Mouse (Mus musculus) retina, adult 2 months (tissue): Measurements from ENCODE around the gene Ehmt2.
"Not testable (repeated sequence)": the region's sequence is repeated elsewhere in the genome, so short reads cannot be mapped to it uniquely, and the experiment has no call there.

ENCODE experiments used
- DNase-seq: peaks from one replicate; pipeline ENCODE4 v3.0.0-alpha.2; 2012; ENCODE audit warnings: low read depth, low spot score

Ehmt2 gene

DNA sequence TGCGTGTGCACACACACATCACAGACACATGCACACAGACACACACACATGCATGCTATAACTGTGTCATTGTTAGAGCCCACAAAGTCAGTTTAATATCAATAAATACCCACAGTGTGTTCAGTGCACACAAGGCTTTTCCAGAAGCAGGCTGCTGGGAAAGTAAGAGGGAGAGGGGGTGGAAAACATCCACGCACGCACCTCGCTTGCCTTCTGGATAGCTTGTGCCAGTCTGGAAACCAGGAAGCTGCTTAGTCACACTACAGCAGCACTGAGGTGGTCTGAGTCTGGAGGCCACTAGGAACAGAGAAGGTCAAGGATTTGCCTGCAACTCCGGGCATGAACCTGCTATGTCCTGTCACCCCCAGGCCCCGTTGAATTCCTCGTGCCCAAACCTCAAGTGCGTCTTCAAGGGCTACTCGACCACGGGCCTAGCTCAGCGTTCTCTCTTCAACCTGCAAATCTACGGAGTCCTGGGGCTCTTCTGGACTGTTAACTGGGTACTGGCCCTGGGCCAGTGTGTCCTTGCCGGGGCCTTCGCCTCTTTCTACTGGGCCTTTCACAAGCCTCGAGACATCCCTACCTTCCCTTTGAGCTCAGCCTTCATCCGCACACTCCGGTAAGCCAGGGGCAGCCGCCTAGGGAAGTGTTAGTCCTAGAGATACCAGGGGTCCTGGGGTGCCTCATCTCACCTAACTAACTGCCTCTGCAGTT, 29.2 kb downstream of the Ehmt2 start:
- no peak for DNase-seq

GRCm38 (mm10) chr17:34928841-34929240, 30.6 kb downstream of the Ehmt2 start:
- DNase-seq = no peak

GRCm38 (mm10) chr17:34931061-34931734, 32.9 kb downstream of the Ehmt2 start, which contains the start of gene Neu1:
Neu1 (plus strand) TSS chr17:34931253.
- DNase-seq = peak; percentile 94

GRCm38 (mm10) chr17:34931735-34932098, 33.4 kb downstream of the Ehmt2 start:
- no peak for DNase-seq

DNA sequence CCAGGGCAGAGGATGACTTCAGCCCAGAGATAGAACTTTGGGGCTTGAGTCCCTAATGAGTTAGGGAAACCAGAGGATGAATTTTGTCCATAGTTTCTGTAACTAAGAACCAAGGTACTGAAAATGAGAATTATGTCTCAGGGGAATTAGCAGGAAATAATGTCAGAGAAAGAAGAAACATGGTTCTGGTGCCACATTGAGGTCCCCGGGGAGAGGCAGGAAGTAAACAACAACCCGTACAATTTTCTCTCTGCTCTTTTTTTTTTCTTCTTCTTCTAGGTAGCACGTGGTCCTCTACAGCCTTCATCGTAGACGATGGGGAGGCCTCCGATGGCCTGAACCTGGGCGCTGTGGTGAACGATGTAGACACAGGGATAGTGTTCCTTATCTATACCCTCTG, 34.0 kb downstream of the Ehmt2 start:
- no peak for DNase-seq

GRCm38 (mm10) chr17:34934031-34934430, 35.8 kb downstream of the Ehmt2 start:
- no peak for DNase-seq

DNA sequence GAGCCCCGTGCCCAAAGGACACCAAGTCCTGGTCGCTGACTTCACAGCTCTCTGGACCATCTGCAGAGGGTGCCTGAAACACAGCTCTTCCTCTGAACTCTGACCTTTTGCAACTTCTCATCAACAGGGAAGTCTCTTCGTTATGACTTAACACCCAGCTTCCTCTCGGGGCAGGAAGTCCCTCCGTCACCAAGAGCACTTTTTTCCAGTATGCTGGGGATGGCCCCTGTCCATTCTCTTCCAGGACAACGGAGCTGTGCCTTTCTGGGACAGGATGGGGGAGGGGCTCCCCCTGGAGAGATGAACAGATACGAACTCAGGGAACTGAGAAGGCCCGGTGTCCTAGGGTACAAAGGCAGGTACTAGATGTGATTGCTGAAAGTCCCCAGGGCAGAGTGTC, 36.6 kb downstream of the Ehmt2 start:
- no peak for DNase-seq

GRCm38 (mm10) chr17:34937960-34938505, 39.8 kb downstream of the Ehmt2 start:
- DNase-seq = no peak

GRCm38 (mm10) chr17:34941344-34942041, 43.2 kb downstream of the Ehmt2 start:
- no peak for DNase-seq

DNA sequence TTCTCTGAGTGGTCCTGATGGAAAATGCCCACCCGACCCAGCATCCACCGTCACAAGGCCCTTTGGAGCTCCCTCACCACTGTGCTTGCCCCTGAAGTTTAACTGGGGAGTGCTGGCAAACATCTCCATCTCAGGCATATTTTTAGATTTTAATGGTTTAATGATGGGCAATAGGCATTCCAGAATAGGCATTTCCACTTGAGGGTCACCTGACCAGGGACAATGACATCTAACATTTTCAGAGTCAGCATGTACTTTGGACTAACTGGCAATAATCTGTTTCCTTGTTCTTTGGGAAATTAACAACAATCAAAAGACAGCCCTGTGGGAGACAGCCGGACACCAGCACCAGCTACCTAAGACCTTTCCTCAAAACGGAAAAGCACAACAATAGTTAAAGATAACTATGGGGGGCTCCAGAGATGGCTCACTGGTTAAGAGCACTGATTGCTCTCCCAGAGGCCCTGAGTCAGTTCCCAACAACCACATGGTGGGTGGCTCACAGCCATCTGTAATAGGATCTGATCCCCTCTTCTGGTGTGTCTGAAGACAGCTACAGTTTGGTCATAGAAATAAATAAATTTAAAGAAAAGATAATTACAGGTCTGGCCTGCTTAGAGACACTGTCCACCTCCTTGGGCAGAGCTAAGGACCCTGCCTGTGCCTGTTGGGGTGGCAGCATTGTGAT, 45.0 kb downstream of the Ehmt2 start:
- no peak for DNase-seq

DNA sequence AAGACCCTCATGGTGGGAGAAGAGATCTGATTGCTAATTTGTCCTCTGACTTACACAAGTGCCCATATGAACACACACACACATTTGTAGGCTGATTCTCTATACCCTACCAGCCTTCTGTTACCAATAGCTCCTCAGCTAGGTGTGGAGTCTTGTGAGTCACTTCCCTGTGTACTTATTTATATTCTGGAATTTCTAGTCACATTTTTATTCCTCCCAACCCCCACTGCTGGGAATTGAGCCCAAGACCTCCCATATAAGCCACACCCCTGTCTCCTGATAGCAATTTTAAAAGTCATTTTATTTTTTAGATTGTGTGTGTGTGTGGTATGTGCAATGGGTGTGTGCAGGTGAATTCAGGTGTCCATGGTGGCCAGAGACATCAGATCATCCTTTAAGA, 46.1 kb downstream of the Ehmt2 start:
- no peak for DNase-seq

DNA sequence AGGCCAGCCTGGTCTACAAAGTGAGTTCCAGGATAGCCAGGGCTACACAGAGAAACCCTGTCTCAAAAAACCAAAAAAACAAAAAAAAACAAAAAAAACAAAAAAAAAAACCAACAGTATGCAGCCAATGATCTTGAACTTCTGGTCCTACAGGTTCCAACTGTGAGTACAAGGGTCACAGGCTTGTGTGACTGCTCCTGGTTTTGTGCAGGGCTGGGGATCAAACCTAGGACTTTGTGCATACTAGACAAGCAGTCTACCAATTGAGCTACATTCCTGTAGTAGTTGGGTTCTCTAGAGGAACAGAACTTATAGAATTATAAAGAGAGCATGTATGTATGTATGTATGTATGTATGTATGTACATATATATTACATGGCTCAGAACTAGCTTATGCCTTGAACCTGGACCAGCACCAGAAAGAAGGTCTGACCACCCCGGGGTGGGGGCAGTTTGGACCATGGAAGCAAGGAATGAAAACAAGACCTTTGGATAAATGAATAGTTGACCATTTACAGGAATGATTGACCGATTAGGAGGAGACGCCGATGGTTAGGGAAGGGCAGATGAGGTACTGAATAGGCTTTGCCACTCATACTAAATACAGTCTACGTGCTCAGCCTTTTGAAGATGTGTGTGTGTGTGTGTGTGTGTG, 48.3 kb downstream of the Ehmt2 start:
- DNase-seq = no peak

DNA sequence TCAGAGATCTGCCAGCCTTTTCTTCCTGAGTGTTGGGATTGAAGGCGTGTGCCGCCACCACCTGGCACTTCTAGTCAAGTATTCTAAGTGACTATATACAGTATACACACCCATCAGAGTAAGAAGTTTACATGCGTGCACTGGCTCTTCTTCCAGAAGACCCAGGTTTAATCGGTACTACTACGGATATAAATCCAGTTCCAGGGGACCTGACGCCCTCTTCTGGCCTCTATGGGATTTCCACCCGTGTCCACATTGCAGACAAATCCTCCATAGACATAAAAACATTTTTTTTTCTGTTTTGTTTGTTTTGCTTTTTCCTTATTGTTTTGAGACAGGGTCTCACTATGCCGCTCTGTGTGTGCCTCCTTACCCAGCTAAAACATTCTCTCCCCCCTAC, 49.3 kb downstream of the Ehmt2 start:
- DNase-seq = no peak

DNA sequence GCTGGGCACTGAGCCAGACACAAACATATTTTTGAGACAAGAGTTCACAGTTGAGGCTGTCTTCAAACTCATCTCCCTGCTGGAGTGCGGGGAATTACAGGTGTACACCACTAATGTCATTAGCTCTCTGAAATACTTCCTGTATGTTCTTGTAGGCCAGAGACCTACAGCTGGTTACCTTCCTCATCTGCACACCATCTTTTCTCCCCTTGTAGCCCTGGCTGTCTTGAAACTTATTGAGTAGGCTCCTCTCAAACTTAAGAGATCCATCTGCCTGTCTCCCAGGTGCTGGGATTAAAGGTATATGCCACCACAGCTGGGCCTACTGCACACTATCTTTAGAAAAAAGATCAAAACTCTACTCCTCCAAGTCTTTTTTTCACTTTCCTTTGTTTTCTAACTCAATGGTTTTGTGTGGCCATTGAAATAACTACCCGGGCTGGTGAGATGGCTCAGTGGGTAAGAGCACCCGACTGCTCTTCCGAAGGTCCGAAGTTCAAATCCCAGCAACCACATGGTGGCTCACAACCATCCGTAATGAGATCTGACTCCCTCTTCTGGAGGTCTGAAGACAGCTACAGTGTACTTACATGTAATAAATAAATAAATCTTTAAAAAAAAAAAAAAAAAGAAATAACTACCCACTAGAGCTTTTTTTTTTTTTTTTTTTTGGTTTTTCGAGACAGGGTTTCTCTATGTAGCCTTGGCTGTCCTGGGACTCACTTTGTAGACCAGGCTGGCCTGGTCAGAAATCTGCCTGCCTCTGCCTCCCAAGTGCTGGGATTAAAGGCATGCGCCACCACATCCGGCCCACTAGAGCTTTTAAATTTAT, 50.7 kb downstream of the Ehmt2 start:
- DNase-seq = not testable (repeated sequence)

GRCm38 (mm10) chr17:34949553-34949969, 51.3 kb downstream of the Ehmt2 start:
- DNase-seq = no peak

DNA sequence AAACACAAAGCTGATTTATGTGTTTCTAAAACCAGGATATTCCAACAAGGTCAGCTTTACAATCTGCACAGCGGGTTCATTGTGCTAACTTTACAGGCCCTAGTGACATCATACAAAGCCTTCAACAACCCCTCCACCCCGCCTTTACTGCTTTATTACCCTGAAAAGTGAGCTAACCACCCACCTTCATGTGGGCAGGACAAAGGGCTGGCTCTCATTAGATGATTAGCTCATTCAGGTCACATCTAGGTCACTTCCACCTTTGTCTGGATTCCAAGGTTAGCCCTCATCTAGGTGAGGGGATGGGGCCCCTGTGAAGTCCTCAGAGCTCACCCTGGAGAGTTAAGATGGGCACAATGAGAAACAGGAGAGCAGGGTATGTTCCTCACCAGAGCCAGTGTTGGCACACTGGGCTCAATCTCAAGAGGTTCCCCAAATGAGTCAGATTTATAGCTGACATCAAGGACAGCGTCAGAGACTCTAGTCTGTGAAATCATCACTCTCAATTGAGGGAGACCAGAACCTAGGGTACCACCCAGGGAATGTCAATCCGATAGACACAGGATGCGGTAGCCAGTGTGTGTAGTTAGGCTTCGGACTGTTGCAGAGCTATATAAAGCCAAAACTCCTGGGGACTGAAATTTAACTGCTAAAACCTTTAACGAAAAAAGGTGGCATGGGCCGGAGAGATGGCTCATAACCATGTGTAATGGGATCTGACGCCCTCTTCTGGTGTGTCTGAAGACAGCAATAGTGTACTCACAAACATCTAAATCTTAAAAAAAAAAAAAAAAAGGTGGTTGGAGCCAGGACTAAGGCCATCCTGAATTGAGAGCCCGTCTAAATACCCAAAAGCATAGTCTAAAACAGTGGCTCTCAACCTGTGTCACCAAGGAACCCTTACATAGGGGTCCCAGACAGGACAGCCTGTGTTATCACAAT, 52.5 kb downstream of the Ehmt2 start:
- no peak for DNase-seq

DNA sequence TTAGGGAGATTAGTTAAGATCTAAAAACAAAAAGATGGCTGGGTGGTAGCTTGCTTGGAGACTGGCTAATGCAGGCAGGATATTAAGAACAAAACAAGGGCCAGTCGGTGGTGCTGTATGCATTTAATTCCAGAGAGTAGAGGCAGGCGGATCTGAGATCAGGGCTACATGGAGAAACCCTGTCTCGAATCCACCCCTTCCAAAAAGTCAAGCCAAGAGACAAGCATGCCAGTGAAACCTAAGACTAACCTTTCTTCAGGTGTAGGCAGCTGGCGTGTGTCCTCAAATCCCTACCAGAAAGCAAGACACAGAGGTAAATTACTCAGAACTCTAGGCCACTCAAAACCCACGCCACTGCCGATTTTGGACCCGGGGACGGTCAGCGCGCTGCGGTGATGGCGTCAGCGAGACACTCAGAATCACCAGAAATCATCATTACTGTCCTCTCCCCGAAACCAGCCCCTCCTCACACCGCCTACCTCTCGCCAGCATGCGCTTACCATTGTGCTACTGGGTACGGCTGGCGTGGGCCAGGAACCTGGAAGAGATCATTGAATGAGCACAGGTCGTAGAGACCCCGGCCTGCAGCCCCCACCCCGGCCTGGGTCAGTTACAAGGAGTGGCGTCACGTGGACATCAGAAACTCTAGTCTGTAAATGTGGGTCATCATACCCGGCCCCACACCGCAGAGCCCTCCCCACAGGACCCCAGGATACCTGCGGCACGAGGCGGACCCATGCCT, 53.5 kb downstream of the Ehmt2 start:
- DNase-seq = no peak

DNA sequence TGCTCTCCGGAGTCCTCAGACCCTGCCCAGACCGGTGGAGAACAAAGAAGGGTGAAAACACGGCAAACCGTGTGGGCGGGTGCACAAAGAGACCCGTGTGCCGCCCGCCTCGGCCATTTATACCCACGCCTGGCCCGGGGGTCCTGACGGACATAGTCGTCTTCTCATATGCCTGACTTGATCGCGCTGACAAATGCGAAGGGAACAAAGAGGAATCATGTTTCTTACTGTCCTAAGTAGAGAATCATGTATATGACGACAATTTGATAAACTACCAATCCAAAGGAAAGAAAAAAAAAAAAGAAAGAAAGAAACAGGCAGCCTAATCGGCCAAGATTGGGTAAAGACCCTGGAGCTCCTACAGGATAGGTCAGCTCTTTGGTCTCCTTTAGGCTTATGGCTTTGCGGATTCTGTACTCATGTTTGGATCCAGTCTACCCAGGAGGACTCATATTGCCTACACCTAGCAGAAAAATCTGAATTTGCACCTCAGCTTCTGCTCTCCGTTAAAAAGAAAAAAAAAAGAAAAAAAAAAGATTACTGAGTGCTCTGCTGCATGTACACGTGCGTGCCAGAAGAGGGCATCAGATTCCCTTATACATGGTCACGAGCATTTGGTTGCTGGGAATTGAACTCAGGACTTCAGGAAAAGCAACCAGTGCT, 54.2 kb downstream of the Ehmt2 start:
- peak; percentile 77 for DNase-seq
